ENCODE assay signal across 17 mouse cellular contexts in genomic region chr15:93774340-93774739, GRCm38 (mm10).
"Had no signal": no experiment of that assay in that cellular context is flagged by ENCODE, and none has a peak within 500 bp of the region (broad histone marks: within the 10 kb centered on the region; RNA-seq: fewer than 3 reads in every experiment).

No protein-coding gene starts in this region.

- H3K9ac ChIP-seq: liver, embryonic 13.5 days; midbrain, embryonic 12.5 days; midbrain, embryonic 15.5 days; neural tube, embryonic 12.5 days; neural tube, embryonic 15.5 days had no signal

- H3K27me3 ChIP-seq: liver, embryonic 13.5 days; midbrain, embryonic 12.5 days; midbrain, embryonic 15.5 days; neural tube, embryonic 12.5 days; neural tube, embryonic 15.5 days had no signal

- ATAC-seq: midbrain, embryonic 15.5 days had no signal

- H3K4me2 ChIP-seq: liver, embryonic 13.5 days; midbrain, embryonic 12.5 days; midbrain, embryonic 15.5 days; neural tube, embryonic 12.5 days; neural tube, embryonic 15.5 days had no signal

- H3K4me3 ChIP-seq: layer of hippocampus, adult 2 months; liver, embryonic 13.5 days; midbrain, embryonic 12.5 days; midbrain, embryonic 15.5 days; neural tube, embryonic 12.5 days; neural tube, embryonic 15.5 days had no signal

- H3K36me3 ChIP-seq: liver, embryonic 13.5 days; midbrain, embryonic 12.5 days; midbrain, embryonic 15.5 days; neural tube, embryonic 12.5 days; neural tube, embryonic 15.5 days had no signal

- H3K9me3 ChIP-seq: liver, embryonic 13.5 days; midbrain, embryonic 12.5 days; midbrain, embryonic 15.5 days; neural tube, embryonic 15.5 days had no signal

- H3K27ac ChIP-seq: kidney, postnatal 0 days; layer of hippocampus, adult 2 months; liver, embryonic 13.5 days; macrophage; midbrain, embryonic 12.5 days; midbrain, embryonic 15.5 days; neural tube, embryonic 12.5 days; neural tube, embryonic 15.5 days had no signal

- DNase-seq: kidney, adult 11 months; kidney, adult 9 months; kidney, postnatal 25 days; layer of hippocampus, adult 9-11 months; liver, embryonic 13.5 days; lung, adult 2 months; lung, postnatal 14 days; thymus, adult 2 months; thymus, postnatal 14 days; thymus, postnatal 4 days had no signal

- H3K4me1 ChIP-seq: liver, embryonic 13.5 days; midbrain, embryonic 12.5 days; midbrain, embryonic 15.5 days; neural tube, embryonic 12.5 days had no signal
